Mouse (Mus musculus): ENCODE measurements at regions not wholly inside any gene's neighbourhood (a gene's known extent, or its start where the extent isn't known, plus 50 kb on each side); places are given as distances from the start of the nearest gene placed in this dataset.

- DNase-seq (ENCODE audit: low spot score) (no peak), ATAC-seq (no peak)
- WGBS = 96% methylated on average over 4 of the region's 4 CpGs
- no peak for TF ChIP-seq CTCF (IDR thresholded peaks at IDR 0.05; ENCODE audit: low read depth)
- H3K4me1 ChIP-seq (ENCODE audit: insufficient read depth, low read length) = no peaks in the 10 kb centered on the region
- no peaks in the 10 kb centered on the region for H3K9me3 ChIP-seq (ENCODE audit: low read length)
- no peaks in the 10 kb centered on the region for H3K36me3 ChIP-seq (ENCODE audit: insufficient read depth, low read length)
- no peak overlapping the region for H3K27ac ChIP-seq
- no peak overlapping the region for H3K9ac ChIP-seq (replicated peaks; ENCODE audit: low read length)
- H3K4me3 ChIP-seq (ENCODE audit: low read length) = no peak overlapping the region
- no peak overlapping the region for H3K4me2 ChIP-seq (ENCODE audit: low read depth, low read length)
- no peaks in the 10 kb centered on the region for H3K27me3 ChIP-seq (ENCODE audit: insufficient read depth, low read length)
These were observed 613.4 kb upstream of the 4930412O13Rik start for GRCm38 (mm10) chr2:9267675-9268074.

- no peak for ATAC-seq
- 85% methylated on average over 2 of the region's 2 CpGs for WGBS
- no peak for TF ChIP-seq CTCF (IDR thresholded peaks at IDR 0.05; ENCODE audit: low read depth)
These were observed 597.6 kb upstream of the 4930412O13Rik start for GRCm38 (mm10) chr2:9283441-9283840.

GRCm38 (mm10) chr2:9285800-9286199, 595.3 kb upstream of the 4930412O13Rik start:
- H3K27ac ChIP-seq = no peak overlapping the region
- no peaks in the 10 kb centered on the region for H3K36me3 ChIP-seq (ENCODE audit: insufficient read depth, low read length)
- H3K27me3 ChIP-seq (ENCODE audit: insufficient read depth, low read length) = no peaks in the 10 kb centered on the region
- no peak overlapping the region for H3K4me2 ChIP-seq (ENCODE audit: low read depth, low read length)
- no peaks in the 10 kb centered on the region for H3K9me3 ChIP-seq (ENCODE audit: low read length)
- TF ChIP-seq CTCF (IDR thresholded peaks at IDR 0.05; ENCODE audit: low read depth) = no peak
- H3K4me1 ChIP-seq (ENCODE audit: insufficient read depth, low read length) = no peaks in the 10 kb centered on the region
- WGBS = 84% methylated on average over 8 of the region's 8 CpGs
- no peak overlapping the region for H3K4me3 ChIP-seq (ENCODE audit: low read length)
- DNase-seq (ENCODE audit: low spot score) (no peak), ATAC-seq (no peak)
- no peak overlapping the region for H3K9ac ChIP-seq (replicated peaks; ENCODE audit: low read length)

More at GRCm38 (mm10) chr2:9283441-9283840, 597.6 kb upstream of the 4930412O13Rik start:
- Histone ChIP-seq H3K9me3 (ENCODE audit: low read length) (no peaks in the 10 kb centered on the region), H3K4me3 (ENCODE audit: low read length) (no peak overlapping the region), H3K4me2 (ENCODE audit: low read depth, low read length) (no peak overlapping the region), H3K36me3 (ENCODE audit: insufficient read depth, low read length) (no peaks in the 10 kb centered on the region), H3K27me3 (ENCODE audit: insufficient read depth, low read length) (no peaks in the 10 kb centered on the region), H3K9ac (replicated peaks; ENCODE audit: low read length) (no peak overlapping the region), H3K4me1 (ENCODE audit: insufficient read depth, low read length) (no peaks in the 10 kb centered on the region), H3K27ac (no peak overlapping the region)
- no peak for DNase-seq (ENCODE audit: low spot score)

- H3K4me2 ChIP-seq (ENCODE audit: low read depth, low read length) = no peak overlapping the region
- H3K27me3 ChIP-seq (ENCODE audit: insufficient read depth, low read length) = no peaks in the 10 kb centered on the region
- H3K9ac ChIP-seq (replicated peaks; ENCODE audit: low read length) = no peak overlapping the region
- H3K36me3 ChIP-seq (ENCODE audit: insufficient read depth, low read length) = no peaks in the 10 kb centered on the region
- H3K4me3 ChIP-seq (ENCODE audit: low read length) = no peak overlapping the region
- H3K4me1 ChIP-seq (ENCODE audit: insufficient read depth, low read length) = no peaks in the 10 kb centered on the region
- DNase-seq (ENCODE audit: low spot score) (no peak), ATAC-seq (no peak)
- H3K9me3 ChIP-seq (ENCODE audit: low read length) = no peaks in the 10 kb centered on the region
- no peak overlapping the region for H3K27ac ChIP-seq
- 90% methylated on average over 1 of the region's 1 CpGs for WGBS
- no peak for TF ChIP-seq CTCF (IDR thresholded peaks at IDR 0.05; ENCODE audit: low read depth)
These were observed 594.0 kb upstream of the 4930412O13Rik start for GRCm38 (mm10) chr2:9287077-9287476.

GRCm38 (mm10) chr2:9287623-9288022, 593.4 kb upstream of the 4930412O13Rik start:
- Histone ChIP-seq H3K4me1 (ENCODE audit: insufficient read depth, low read length) (no peaks in the 10 kb centered on the region), H3K27ac (no peak overlapping the region), H3K27me3 (ENCODE audit: insufficient read depth, low read length) (no peaks in the 10 kb centered on the region), H3K36me3 (ENCODE audit: insufficient read depth, low read length) (no peaks in the 10 kb centered on the region), H3K9me3 (ENCODE audit: low read length) (no peaks in the 10 kb centered on the region), H3K9ac (replicated peaks; ENCODE audit: low read length) (no peak overlapping the region), H3K4me2 (ENCODE audit: low read depth, low read length) (no peak overlapping the region), H3K4me3 (ENCODE audit: low read length) (no peak overlapping the region)
- DNase-seq (ENCODE audit: low spot score) (no peak), ATAC-seq (no peak)
- TF ChIP-seq CTCF (IDR thresholded peaks at IDR 0.05; ENCODE audit: low read depth) = no peak
- 82% methylated on average over 6 of the region's 6 CpGs for WGBS

GRCm38 (mm10) chr2:9331630-9332352, 549.3 kb upstream of the 4930412O13Rik start:
- TF ChIP-seq CTCF (IDR thresholded peaks at IDR 0.05; ENCODE audit: low read depth) = no peak
- Histone ChIP-seq H3K9me3 (ENCODE audit: low read length) (no peaks in the 10 kb centered on the region), H3K4me3 (ENCODE audit: low read length) (no peak overlapping the region), H3K27me3 (ENCODE audit: insufficient read depth, low read length) (no peaks in the 10 kb centered on the region), H3K36me3 (ENCODE audit: insufficient read depth, low read length) (no peaks in the 10 kb centered on the region), H3K4me1 (ENCODE audit: insufficient read depth, low read length) (no peaks in the 10 kb centered on the region), H3K4me2 (ENCODE audit: low read depth, low read length) (peak overlapping the region; percentile 28; the same call in 1 of the 2 replicates), H3K27ac (no peak overlapping the region), H3K9ac (replicated peaks; ENCODE audit: low read length) (no peak overlapping the region; the same call in 1 of the 2 replicates)
- ATAC-seq = no peak
- peak; percentile 19 for DNase-seq (ENCODE audit: low spot score)
- WGBS = 44% methylated on average over 16 of the region's 16 CpGs

- Histone ChIP-seq H3K27ac (no peak overlapping the region), H3K9ac (replicated peaks; ENCODE audit: low read length) (no peak overlapping the region), H3K36me3 (ENCODE audit: insufficient read depth, low read length) (no peaks in the 10 kb centered on the region), H3K27me3 (ENCODE audit: insufficient read depth, low read length) (no peaks in the 10 kb centered on the region), H3K4me2 (ENCODE audit: low read depth, low read length) (no peak overlapping the region), H3K9me3 (ENCODE audit: low read length) (no peaks in the 10 kb centered on the region), H3K4me1 (ENCODE audit: insufficient read depth, low read length) (no peaks in the 10 kb centered on the region), H3K4me3 (ENCODE audit: low read length) (no peak overlapping the region)
- no peak for DNase-seq (ENCODE audit: low spot score)
- 68% methylated on average over 4 of the region's 4 CpGs for WGBS
- no peak for TF ChIP-seq CTCF (IDR thresholded peaks at IDR 0.05; ENCODE audit: low read depth)
- ATAC-seq = no peak
These were observed 532.1 kb upstream of the 4930412O13Rik start for GRCm38 (mm10) chr2:9348982-9349381.
